Mouse (Mus musculus) liver, embryonic 11.5 days (tissue): Measurements from ENCODE around the gene Ddx17. TPM values are rescaled to one million over a fixed set of nuclear protein-coding genes. Genes with fewer than 3 reads are reported as not detected.

Experiments
- ATAC-seq: fragments of 200-750 bp; cut with Nextera tagmentation; replicated peaks from 2 replicates; pipeline ENCODE4 v1.8.0; 2017; ENCODE audit warnings: moderate number of reproducible peaks, mild to moderate bottlenecking, moderate TSS enrichment, moderate library complexity; ENCODE audit not compliant: low FRiP score
- DNase-seq: peaks from one replicate; pipeline ENCODE4 v3.0.0-alpha.2; 2017; ENCODE audit warnings: low spot score
- H3K27ac ChIP-seq: fragments of 300-500 bp; sonication (generic); 2 replicates; pipeline ENCODE4 v1.5.1; 2014; ENCODE audit warnings: mild to moderate bottlenecking, low read depth, low read length, control low read depth
- H3K27me3 ChIP-seq: fragments of 300-500 bp; sonication (generic); replicated peaks from 2 replicates; pipeline ENCODE4 v1.6.1; 2014; ENCODE audit warnings: low read length, mixed read lengths; ENCODE audit not compliant: control insufficient read depth, insufficient read depth
- H3K36me3 ChIP-seq: fragments of 300-500 bp; sonication (generic); 2 replicates; pipeline ENCODE4 v1.6.1; 2014; ENCODE audit warnings: mild to moderate bottlenecking, low read length, moderate library complexity, mixed read lengths; ENCODE audit not compliant: control insufficient read depth, insufficient read depth
- H3K4me1 ChIP-seq: fragments of 300-500 bp; sonication (generic); replicated peaks from 2 replicates; pipeline ENCODE4 v1.6.1; 2014; ENCODE audit warnings: low read length, mixed read lengths; ENCODE audit not compliant: control insufficient read depth, insufficient read depth
- H3K4me2 ChIP-seq: fragments of 300-500 bp; sonication (generic); 2 replicates; pipeline ENCODE4 v1.6.1; 2014; ENCODE audit warnings: mild to moderate bottlenecking, control low read depth, moderate library complexity
- H3K4me3 ChIP-seq: fragments of 300-500 bp; sonication (generic); 2 replicates; pipeline ENCODE4 v1.5.1; 2014; ENCODE audit warnings: low read depth, low read length, control low read depth
- H3K9ac ChIP-seq: fragments of 300-500 bp; sonication (generic); 2 replicates; pipeline ENCODE4 v1.6.1; 2014; ENCODE audit warnings: low read depth, low read length, control low read depth
- H3K9me3 ChIP-seq: fragments of 300-500 bp; sonication (generic); 2 replicates; pipeline ENCODE4 v1.6.1; 2016; ENCODE audit warnings: low read length, inconsistent platforms, mixed read lengths; ENCODE audit not compliant: control insufficient read depth
- WGBS: fragments of 180-500 bp; shearing (Covaris S2); extraction: QIAGEN DNeasy Blood & Tissue Kit; methylation state at CpG from one replicate; pipeline ENCODE4 v1.1.7; 2014; 5-methylcytosine and 5-hydroxymethylcytosine counted together
- polyA plus RNA-seq: library from polyadenylated mRNA; unstranded; fragments of >200 nt; fragmentation: Nextera tagmentation; extraction: Ambion mirVana; gene quantifications from 2 replicates; pipeline ENCODE4 v1.2.1, GENCODE M21; 2014

Gene Ddx17
- polyA plus RNA-seq, 1 experiment from 2014 or later: 54.2 TPM

DNA sequence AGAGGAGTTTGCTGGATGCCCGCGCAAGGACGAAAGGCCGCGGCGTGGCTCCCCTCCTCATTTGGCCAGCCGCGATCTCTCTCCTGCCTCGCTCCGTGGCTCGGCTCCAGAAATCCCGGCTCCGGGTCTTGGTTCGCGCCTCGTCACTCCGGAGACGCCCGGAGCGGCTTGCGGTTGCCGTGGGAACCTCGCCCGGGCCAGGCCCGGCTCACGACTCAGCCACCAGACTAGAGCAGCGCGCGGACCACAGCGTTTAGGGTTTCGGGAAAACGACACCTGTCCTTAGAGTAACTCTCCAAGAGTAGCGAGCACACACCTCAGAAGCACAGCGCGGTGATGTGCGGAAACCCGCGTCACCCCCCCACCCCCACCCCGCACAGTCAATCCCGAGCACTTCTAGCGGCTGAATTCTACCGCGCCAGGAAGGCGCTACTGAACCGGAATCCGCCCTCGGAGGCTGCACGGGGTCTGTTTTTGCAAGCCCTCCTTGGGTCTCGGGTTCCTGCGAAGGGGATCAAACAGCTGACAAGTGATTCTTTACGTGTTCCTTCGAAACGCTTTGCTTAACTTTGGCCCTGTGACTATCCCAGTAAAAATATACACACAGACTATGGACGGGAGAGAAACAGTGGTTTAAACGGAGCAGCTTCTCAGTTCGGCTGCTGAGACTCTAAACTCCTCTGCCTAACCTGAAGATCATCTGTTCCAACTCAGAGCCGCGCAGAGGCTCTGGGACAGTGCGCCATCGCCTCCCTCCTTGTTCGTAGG is 34.8 kb downstream of the Ddx17 start:
- no peak overlapping the region for H3K27ac ChIP-seq
- no peak for DNase-seq
- peaks cover 97% of the 10 kb centered on the region for H3K27me3 ChIP-seq
- H3K9ac ChIP-seq: no peak overlapping the region
- H3K4me3 ChIP-seq: peak overlapping the region; percentile 42
- no peak; the same call in 1 of the 2 replicates for ATAC-seq
- H3K4me2 ChIP-seq: peak overlapping the region; percentile 62
- WGBS: 2% methylated on average over 61 of the region's 61 CpGs
- no peaks in the 10 kb centered on the region for H3K4me1 ChIP-seq
- H3K36me3 ChIP-seq: no peaks in the 10 kb centered on the region
- H3K9me3 ChIP-seq: no peaks in the 10 kb centered on the region

DNA sequence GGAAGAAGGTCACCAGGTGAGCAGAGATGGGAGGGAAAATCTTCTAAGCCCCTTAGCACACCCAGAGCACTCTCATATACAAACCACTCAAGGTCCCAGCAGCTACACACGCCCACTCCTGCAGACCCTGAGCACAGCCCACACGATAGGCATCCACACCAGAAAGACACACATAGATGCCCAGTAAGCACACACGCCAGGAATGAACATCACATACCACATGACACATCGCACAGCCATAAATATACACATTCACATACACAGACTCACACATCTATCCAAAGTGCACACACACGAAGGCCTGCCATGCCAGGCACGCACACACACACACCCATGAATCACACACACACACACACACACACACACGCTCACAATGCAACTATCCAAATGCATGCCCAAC is 36.1 kb downstream of the Ddx17 start:
- no peak overlapping the region for H3K4me2 ChIP-seq
- ATAC-seq: no peak
- no peak overlapping the region for H3K9ac ChIP-seq

DNA sequence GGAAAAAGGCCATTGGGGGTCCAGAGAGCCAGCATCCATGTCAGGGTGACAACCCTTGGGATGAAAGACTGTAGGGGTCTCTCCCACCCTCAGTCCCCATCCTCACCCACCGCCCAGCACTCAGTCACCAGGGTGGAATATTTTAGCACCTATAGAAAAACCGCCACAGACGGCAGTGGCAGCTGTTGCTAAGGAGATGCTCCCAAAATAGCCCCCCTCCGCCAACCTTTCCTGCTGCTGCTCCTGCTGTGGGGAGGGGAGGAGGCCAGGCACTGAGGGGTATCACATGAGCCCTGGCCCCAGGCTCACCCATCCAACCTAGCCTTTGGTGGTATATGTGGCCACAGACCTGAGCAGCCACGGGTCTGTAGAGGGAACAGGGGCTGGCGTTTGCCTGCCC is 36.5 kb downstream of the Ddx17 start:
- Histone ChIP-seq H3K9me3 (no peaks in the 10 kb centered on the region), H3K27me3 (peaks cover 97% of the 10 kb centered on the region), H3K27ac (no peak overlapping the region), H3K4me2 (no peak overlapping the region), H3K4me3 (no peak overlapping the region), H3K36me3 (no peaks in the 10 kb centered on the region), H3K4me1 (0 out of 2 replicates have a peak, but pooled peaks cover 2% of the 10 kb centered on the region), H3K9ac (no peak overlapping the region)
- ATAC-seq (no peak), DNase-seq (no peak)
- WGBS: 30% methylated on average over 6 of the region's 6 CpGs

More for the DNA sequence above, 36.1 kb downstream of the Ddx17 start:
- no peaks in the 10 kb centered on the region for H3K9me3 ChIP-seq
- no peak overlapping the region for H3K4me3 ChIP-seq
- H3K4me1 ChIP-seq: 0 out of 2 replicates have a peak, but pooled peaks cover under 1% of the 10 kb centered on the region
- 68% methylated on average over 7 of the region's 7 CpGs for WGBS
- H3K27ac ChIP-seq: no peak overlapping the region
- no peak for DNase-seq
- no peaks in the 10 kb centered on the region for H3K36me3 ChIP-seq
- peaks cover 97% of the 10 kb centered on the region for H3K27me3 ChIP-seq

DNA sequence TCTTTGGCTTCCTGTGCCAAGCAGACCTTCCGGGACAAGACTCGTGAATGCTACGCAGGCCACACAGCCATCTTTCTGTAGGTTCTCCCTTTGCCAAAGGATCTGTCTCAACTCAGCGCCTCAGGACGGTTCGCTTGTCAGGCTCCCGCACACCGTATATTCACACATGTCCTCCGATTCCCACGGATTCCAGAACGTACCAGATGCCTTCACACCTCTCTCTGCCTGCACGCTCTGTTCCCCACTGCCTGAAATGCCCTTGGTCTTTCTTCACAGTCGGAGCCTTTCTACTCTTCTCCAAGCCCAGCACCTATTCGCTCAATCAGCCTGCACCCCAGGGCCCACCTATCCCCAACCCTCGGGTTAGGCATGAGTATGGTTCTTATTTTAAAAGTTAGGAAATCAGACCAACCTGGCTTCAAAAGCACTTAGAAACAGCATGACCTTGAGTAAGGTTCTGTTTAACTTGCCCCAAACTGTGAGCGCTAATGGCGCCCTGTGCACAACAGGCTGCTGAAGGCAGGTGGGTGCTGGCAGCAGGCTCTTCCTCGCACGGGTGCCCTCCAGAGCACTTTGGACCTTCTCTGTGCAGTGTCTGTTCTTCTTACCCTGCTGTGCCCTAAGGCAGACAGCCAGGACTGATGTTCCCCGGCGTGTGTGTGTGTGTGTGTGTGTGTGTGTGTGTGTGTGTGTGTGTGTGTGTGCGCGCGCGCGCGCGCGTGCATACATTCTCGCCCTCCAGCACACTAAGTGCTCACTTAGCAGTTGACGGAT is 39.3 kb downstream of the Ddx17 start:
- H3K27me3 ChIP-seq: peaks cover 99% of the 10 kb centered on the region
- no peak for ATAC-seq

DNA sequence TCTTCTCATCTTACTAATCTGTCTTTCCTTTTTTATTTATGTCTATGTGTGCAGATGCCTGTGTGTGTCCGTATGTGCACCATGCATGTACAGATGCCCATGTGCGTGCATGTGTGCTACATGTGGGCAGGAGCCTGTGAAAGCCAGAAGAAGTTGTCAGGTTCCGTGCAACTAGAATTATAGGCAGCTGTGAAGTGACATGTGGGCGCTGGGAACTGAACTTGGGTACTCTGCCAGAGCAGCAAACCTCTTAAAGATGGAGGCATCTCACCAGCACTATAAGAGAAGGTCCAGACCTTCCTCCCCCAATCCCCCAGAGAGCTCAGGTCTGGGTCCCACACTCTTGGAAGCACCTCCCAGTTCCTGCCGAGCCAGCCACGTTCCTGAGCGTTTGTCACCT is 40.1 kb downstream of the Ddx17 start:
- 31% methylated on average over 7 of the region's 7 CpGs for WGBS
- no peak for ATAC-seq
- Histone ChIP-seq H3K9me3 (no peaks in the 10 kb centered on the region), H3K36me3 (no peaks in the 10 kb centered on the region), H3K27ac (no peak overlapping the region), H3K4me2 (no peak overlapping the region), H3K4me3 (no peak overlapping the region), H3K4me1 (0 out of 2 replicates have a peak, but pooled peaks cover 2% of the 10 kb centered on the region), H3K27me3 (peaks cover 99% of the 10 kb centered on the region), H3K9ac (no peak overlapping the region)
- DNase-seq: no peak

More for the DNA sequence above, 39.3 kb downstream of the Ddx17 start:
- H3K9ac ChIP-seq: no peak overlapping the region
- H3K4me1 ChIP-seq: 0 out of 2 replicates have a peak, but pooled peaks cover 2% of the 10 kb centered on the region
- no peak overlapping the region for H3K4me3 ChIP-seq
- no peaks in the 10 kb centered on the region for H3K36me3 ChIP-seq
- H3K27ac ChIP-seq: no peak overlapping the region
- no peaks in the 10 kb centered on the region for H3K9me3 ChIP-seq
- 53% methylated on average over 31 of the region's 31 CpGs for WGBS
- no peak for DNase-seq
- H3K4me2 ChIP-seq: no peak overlapping the region

DNA sequence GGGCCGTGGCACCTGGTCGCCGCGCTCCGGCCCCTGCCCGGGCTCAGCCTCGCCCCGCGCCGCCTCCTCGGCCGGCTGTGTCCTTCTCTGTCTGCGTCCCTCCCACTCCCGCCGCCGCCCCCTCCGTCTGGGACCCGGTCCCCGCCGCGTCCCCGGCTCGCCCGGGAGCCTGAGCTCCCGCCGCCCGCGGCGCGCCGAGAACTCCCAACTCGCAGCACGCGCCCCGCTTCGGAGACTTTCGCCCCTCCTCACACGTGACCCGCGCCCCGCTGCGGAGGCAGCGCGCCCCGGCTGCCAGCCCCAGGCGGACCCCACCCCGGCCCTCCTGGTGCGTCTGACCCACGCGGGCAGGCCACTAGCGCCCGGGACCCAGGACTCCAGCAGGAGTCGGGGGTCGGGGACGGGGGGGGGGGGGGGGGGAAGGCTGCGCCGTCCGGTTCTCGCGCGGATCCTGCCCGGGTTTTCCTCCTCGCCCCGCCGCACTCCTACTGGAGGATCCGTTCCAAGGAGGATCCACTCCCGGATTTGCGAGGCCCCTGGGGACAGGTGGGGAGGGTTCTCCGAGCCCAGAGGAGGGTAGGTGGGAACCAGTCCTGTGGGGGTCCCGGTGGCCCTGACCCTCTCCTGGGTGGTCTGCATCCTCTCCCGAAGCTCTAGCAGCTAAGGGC is 40.8 kb downstream of the Ddx17 start:
- no peak overlapping the region for H3K27ac ChIP-seq
- H3K9ac ChIP-seq: peak overlapping the region; percentile 51
- H3K27me3 ChIP-seq: peaks cover 98% of the 10 kb centered on the region
- DNase-seq: peak; percentile 68
- H3K4me2 ChIP-seq: peak overlapping the region; percentile 91
- H3K36me3 ChIP-seq: no peaks in the 10 kb centered on the region
- no peak for ATAC-seq
- H3K4me3 ChIP-seq: peak overlapping the region; percentile 57
- no peaks in the 10 kb centered on the region for H3K9me3 ChIP-seq
- H3K4me1 ChIP-seq: 0 out of 2 replicates have a peak, but pooled peaks cover 2% of the 10 kb centered on the region
- WGBS: under 1% methylated on average over 50 of the region's 71 CpGs

DNA sequence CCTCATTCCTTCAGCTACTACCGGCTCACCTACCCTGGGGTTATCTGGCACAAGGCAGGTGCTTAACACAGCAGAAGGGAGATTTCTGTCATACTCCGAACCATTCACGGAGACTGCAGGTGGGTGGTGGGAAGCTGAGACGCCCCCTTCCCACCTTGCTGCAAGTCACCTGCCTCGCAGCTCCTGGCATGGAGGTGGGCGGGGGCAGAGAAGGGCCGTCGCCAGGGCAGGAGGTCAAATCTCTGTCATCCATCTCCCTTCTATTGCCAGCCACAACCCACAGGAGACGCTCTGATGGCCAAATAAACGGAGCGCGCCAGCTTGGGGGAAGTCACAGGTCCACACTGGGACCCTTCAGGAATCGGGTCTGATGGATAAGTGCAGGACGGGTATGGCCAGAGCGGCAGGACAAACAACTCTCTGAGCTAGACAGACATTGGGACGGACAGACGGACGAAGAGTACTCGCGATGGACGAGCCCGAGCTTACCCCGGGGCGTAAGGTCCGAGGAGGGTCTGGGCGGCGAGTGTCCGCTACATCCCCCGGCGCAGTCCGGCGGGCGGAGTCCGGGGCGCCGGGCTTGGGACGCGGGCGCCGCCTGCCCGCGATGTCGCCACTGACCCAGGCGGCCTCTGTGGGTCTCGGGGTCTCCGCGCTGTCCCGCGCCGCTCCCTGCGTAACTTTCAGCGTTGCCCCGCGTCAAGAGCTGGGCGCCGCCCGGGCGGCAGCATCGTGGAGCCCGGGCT is 41.7 kb downstream of the Ddx17 start, which contains the start of gene Kcnj4:
TSS of gene Kcnj4 (minus strand) at position 535 of the 746 bp plus-strand sequence.
- Histone ChIP-seq H3K4me2 (peak within 1 kb of the TSS; percentile 91), H3K27ac (no peak within 1 kb of the TSS), H3K4me1 (0 out of 2 replicates have a peak, but pooled peaks cover 2% of the 10 kb centered on the region), H3K4me3 (peak within 1 kb of the TSS; percentile 57), H3K9me3 (no peaks in the 10 kb centered on the region), H3K9ac (peak within 1 kb of the TSS; percentile 51), H3K27me3 (peaks cover 96% of the 10 kb centered on the region), H3K36me3 (no peaks in the 10 kb centered on the region)
- DNase-seq: no peak
- 3% methylated on average over 57 of the region's 60 CpGs for WGBS
- ATAC-seq: no peak

DNA sequence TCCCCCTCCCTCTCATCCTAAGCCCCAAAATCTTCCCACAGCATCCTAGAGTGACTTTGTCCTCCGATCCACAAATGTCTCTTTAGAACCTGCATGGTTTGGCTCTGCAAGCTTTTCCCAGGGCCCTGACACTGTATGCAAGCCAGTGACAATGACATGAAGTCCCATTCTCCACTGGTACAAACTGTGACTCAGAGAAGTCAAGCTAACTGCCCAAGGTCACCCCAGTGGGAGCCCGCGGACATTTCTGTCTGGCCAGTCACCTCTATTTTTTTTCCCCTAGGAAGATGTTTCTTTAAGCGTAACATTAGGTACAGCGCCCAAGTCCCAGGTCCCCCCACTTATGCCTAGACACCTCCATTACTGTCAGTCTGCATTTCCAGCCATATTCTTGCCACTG is 43.1 kb downstream of the Ddx17 start:
- Histone ChIP-seq H3K9me3 (no peaks in the 10 kb centered on the region), H3K36me3 (no peaks in the 10 kb centered on the region), H3K27ac (no peak overlapping the region), H3K9ac (no peak overlapping the region), H3K4me3 (no peak overlapping the region), H3K4me1 (0 out of 2 replicates have a peak, but pooled peaks cover 2% of the 10 kb centered on the region), H3K4me2 (no peak overlapping the region), H3K27me3 (peaks cover 92% of the 10 kb centered on the region)
- DNase-seq: no peak
- ATAC-seq: no peak
- WGBS: 69% methylated on average over 5 of the region's 5 CpGs
